Mouse (Mus musculus): Measurements from ENCODE around the gene Cacna1c. TPM values are rescaled to one million over a fixed set of nuclear protein-coding genes. Genes with fewer than 3 reads are reported as not detected.

Cacna1c gene
- polyA plus RNA-seq, 1 experiment, result 1.8 TPM

Other genes with a start within 250 kb of the Cacna1c start
- gene Dcp1b, start 21.2 kb downstream of the Cacna1c start, polyA plus RNA-seq (2012; rRNA removed), result 9.7 and 13.2 TPM in 2 replicates
- gene Cacna2d4, start 40.1 kb upstream of the Cacna1c start, polyA plus RNA-seq (2012; rRNA removed), result 0.37 and 0.89 TPM in 2 replicates
- 0.05 TPM in 1 of 2 replicates, not detected in the other for gene Lrtm2, start 134.3 kb upstream of the Cacna1c start, polyA plus RNA-seq (2012; rRNA removed)
- 75.8 and 127 TPM in 2 replicates for gene Adipor2, start 221.3 kb upstream of the Cacna1c start, polyA plus RNA-seq (2012; rRNA removed)